Mouse (Mus musculus): Measurements from ENCODE around the gene Nlrp4c. TPM values are rescaled to one million over a fixed set of nuclear protein-coding genes. Genes with fewer than 3 reads are reported as not detected.

The Nlrp4c gene
- total RNA-seq, 2 experiments from 2014 or later = not detected

Other genes starting within 250 kb of the Nlrp4c start
- gene Vmn1r63, start 239.7 kb upstream of the Nlrp4c start, total RNA-seq (2021) = not detected
- not detected for gene Vmn1r64, start 160.6 kb upstream of the Nlrp4c start, total RNA-seq (2021)
- not detected for gene Vmn1r65, start 34.2 kb upstream of the Nlrp4c start, total RNA-seq (2021)
- gene Zfp787, start 110.8 kb downstream of the Nlrp4c start, total RNA-seq (2021) = 10 to 100 TPM; 26.1 to 29.0 TPM
- gene Zfp444, start 127.1 kb downstream of the Nlrp4c start, total RNA-seq (2021) = 10 to 100 TPM; 59.9 to 62.9 TPM
- not detected for gene Galp, start 151.9 kb downstream of the Nlrp4c start, total RNA-seq (2021)
- not detected for gene Zscan5b, start 177.1 kb downstream of the Nlrp4c start, total RNA-seq (2021)
- gene Epp13, start 207.5 kb downstream of the Nlrp4c start, total RNA-seq (2021) = not detected
- 10 to 100 TPM; 10.4 to 11.1 TPM for gene Zfp667, start 241.4 kb downstream of the Nlrp4c start, total RNA-seq (2021)

Data from left cerebral cortex, postnatal 36 days (tissue).